Mouse (Mus musculus): ENCODE results near the gene Acpp.
A peak's percentile ranks its signal among the peaks of the same experiment; 100 is the strongest.

Gene Acpp

DNA sequence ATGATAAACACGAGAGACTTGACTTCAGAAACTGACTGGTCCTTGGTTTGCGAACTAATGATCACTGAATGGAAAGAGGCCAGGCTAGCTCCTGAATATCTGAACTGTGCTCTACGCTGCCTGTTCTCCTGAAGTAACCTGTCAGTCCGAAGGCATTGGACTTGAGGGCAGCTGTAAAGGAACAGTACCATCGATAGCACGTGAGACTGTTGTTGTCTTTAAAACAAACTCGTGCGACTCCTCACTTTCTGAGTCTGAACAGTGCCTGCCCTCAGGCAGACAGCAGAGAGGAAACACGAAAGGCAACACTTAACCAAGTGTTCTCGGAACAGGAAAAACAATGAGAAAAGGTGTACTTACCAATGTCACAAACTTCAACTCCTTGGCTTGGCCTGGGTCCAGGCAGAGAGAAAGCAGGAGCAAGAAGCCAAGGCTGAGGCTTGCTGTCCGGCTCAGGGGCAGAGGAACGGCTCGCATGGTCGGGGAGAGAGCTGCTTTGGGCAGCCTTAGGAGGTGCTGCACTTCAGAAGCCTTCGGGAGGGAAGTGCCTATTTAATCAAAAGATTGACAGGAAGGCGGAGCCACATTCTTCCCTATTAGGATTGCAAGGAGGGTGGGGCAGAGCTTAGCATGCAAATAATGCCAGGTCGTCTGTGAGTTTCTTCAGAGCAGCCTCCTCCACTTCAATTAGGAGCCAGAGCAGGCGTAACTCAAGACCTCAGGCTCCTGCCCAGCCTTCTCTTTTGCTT, at the start of gene Acpp:
Acpp (minus strand) TSS at position 566 of the 749 bp plus-strand sequence.
- DNase-seq, result peak; percentile 55 to 62

DNA sequence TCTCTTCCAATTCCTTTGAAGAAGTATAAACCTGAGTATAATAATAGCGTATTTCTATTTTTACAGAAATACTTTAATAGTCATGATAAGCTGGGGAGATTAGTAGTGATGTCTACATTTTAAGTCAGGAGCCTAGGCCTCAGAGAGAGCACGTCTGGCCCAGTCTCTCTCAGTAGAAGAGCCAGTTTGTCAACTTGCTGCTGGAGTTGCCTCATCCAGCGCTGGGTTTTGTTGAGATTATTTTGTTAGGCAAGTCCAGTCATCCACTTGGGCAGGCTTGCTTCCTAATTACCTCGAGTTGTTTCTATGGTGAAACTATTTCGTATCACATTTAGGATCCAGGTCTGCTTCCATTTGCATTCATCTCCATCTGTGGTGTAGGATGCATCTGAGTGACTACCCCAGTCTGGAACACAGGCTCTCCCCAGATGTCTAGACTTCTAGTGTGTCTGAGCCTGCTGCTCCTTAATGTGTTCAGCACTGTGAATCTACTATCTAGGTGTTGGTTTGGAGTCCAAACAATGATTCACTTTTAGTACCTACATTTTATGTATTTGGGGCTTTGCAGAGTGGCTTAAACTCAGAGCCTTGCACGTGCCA, 45.1 kb upstream of the Acpp start:
- DNase-seq, result no peak

DNA sequence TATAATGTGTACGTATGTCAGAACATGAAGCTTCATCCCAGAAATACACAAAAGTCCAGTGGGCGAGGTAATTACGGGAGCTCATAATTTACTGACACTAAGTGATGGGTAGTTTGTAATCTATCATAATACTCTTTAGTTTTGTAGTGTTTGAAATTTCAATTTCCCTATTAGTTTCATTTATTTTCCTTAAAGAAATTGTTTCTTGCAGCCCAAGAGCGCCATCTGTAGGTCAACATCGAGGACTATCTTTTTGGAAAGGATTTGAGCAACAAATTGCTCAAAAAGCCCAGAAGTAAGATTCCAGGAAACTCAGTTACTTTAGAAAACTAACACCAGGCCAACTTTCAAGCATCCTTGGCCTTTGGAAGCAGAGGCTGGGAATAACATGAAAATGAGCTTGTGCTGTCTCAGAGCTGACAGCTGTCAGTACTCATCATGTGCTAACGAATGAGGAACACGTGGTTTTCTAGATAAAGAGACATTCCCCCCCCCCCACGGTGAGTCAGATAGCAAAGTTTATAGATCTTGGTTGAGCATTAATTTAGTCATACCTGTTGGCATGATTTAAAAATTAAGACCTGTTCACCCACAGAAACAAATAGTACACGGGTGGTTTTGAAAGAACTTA, 42.1 kb upstream of the Acpp start:
- DNase-seq, result peak; percentile 35

DNA sequence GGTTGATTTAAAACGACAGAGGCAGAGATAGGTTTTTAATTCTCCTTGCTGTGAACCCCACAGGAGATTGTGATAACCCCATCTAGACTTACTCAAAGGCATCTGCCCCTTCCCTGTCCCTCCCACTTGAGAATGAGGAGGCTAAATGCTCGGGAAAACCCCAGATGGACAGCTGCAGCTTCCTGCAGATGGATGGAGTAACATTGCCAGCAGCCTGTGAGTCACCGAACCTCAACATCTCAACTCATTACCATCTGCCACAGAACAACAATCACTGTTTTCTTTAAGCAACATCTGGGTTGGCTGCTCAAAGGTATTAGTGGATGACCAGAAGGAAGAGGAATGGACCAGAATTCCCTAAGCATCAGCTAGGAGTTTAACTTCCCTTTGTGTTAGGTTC, 38.0 kb upstream of the Acpp start:
- no peak for DNase-seq

DNA sequence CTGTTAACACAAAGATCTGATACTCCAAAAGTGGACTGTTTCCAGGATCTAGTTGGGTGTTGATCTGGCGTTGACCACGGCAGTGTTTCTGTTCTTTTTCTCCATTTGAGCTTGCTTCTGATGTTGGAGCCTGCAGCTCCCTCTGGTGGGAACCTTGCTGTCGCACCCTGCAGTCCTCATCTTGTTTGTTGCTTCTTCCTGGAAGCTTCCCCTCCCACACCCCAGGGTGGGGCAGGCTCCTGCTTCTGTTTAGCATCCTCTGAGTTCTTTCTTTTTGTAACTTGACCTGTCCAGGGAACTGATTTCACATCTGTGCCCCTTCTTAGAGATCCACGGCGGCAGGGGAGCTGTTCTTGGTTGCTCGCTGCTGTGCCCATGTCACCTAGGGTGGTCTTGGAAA, 35.7 kb upstream of the Acpp start:
- peak; percentile 76 to 83 for DNase-seq

DNA sequence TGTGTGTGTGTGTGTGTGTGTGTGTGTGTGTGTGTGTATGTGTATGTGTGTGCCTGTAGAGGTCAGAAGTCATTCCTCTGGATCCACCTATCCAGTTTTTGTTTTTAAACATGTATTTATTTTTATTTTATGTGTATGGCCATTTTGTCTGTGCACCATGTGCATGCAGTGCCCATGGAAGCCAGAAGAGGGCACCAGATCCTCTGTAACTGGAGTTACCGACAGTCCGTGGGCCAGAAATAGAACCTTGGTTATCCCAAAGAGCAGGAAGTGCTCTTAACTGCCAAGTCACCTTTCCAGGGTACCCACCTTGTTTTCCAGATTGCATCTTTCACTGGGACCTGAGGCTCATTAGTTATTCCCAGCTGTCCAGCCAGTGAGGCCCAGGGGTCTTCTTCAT, 29.4 kb upstream of the Acpp start:
- DNase-seq, result peak in 1 of 2 experiments; percentile 10

DNA sequence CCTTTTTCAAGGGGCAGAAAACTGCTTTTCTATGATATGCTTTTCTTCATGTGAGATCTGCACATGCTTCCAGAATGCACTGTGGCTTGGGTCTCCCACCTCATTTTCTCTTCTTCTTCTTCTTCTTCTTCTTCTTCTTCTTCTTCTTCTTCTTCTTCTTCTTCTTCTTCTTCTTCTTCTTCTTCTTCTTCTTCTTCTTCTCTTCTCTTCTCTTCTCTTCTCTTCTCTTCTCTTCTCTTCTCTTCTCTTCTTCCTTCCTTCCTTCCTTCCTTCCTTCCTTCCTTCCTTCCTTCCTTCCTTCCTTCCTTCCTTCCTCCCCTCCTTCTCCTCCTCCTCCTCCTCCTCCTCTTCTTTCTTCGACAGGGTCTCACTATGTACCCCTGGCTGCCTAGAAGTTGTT, 24.4 kb upstream of the Acpp start:
- peak in 1 of 2 experiments; percentile 18 for DNase-seq

DNA sequence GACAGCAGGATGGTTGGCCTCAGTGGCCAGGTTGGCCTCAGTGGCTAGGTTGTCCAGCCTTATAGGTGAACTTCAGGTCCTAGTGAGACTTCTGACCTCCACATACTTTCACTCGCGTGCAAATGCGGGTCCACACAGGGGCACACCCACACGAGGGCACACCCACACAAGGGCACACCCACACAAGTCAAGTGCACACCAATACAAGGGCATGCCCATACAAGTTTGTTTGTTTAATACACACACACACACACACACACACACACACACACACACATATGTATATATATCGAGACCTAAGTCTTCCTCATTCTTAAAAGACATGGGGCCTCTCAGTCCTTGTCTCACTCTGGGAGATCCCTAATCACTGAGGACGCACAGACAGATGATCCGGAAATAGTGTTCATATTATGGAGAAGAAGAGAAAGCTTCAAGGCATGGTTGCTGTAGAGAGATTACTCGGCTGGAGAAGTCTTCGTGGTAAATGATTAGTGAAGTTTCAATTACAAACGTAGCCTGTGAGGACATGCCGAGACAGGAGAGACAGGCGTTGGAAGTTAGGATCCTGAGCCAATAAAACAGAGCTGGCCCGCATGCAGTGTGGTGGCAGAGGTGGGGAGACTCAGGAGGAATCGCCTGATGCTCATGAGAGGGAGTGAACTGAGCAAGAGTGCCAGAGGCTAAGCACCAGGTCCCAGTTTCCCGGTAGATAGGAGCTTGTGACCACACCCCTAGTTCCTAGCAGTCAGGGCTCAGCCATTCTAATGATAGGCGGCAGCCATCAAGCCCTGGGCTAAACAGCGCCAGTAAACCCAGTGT, 23.7 kb upstream of the Acpp start:
- DNase-seq, result peak; percentile 23 to 46

DNA sequence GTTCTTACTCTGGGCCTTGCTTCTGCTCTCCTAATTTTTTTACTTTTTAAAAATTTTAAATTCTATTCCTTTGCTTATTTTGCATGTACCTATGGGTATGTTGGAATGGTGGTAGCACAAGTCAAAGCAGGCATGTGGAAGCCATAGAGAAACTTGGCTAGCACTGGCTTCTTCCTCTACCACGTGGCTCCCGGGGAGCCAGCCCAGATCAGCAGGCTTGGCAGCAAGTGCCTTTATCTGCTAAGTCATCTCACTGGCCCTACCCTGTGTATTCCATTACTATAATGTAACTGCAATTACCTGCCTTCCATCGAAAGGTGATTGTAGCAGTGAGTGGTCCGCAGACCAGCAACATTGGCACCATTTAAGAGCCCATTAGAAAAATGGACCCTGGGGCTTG, 22.8 kb upstream of the Acpp start:
- no peak for DNase-seq

DNA sequence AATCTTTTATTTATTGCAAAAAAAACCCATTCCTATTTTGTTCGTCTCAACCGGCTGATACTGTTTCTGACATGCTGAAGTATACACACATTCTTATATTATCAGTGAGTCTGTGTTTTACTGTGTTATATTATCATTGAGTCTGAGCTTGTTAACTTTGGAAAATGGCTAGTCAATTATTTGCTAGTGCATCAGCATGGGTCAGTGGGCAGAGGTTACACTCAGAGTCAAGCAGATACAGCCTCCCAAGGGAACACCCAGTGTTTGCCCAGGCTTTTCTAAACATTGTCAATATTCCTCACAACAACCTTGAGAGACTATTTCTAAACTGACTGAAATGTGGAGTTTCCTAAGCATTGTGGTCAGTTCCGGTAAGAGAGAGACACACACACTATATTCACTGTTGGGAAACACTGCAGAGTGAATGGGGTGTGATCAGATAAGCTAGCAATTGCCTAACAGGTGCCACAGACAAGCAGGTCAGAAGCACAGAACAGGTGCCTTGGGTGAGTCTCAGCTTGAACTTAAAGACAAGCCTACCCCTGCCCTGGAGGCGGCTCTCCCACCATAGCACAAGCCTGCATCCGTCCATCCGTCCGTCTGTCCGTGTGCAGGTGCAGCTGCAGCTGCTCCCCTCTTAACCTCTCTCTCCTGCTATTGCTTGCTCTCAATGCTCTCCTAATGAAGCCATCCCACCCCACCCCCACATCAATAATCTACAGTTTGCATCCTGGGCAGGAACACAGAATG, 18.1 kb upstream of the Acpp start:
- DNase-seq, result peak; percentile 20 to 38

DNA sequence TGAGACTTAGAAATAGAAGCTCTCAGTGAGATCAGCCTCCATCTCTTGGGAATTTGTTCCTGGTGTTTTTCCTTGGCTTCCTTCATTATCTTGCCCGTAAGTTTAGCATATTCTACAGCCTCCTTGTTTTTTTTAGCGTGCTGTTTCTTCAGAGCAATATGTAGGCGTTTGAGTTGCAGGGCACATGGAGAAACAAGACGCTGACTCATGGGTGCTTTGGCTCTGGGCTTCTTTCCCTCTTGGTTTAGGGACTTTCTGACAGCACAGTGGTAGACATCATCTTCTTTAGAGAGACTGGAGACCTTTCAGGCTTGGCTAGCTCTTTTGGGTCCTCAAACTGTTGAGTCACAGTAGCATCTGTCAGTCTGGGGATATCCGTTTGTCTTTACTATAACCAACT, 6.6 kb upstream of the Acpp start:
- no peak for DNase-seq

DNA sequence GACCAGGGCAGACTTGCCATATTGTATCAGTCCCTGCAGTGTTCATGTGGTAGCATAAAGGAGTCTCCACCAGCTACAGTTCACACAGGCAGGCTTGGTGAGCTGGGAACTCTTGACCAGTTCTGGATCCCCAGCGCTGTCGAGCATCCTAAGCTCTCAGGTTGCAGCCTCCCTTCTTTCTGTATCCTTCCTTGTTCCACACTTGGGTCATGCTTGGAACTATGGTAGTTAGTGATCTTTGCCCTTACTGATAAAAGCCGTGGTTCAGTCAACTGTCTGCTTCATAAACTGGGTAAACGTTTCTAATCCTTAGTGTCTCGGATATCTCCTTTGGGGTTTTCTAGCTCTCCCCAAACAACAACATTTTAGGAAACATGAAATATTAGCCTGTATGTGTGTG, 1.9 kb upstream of the Acpp start:
- DNase-seq, result no peak

DNA sequence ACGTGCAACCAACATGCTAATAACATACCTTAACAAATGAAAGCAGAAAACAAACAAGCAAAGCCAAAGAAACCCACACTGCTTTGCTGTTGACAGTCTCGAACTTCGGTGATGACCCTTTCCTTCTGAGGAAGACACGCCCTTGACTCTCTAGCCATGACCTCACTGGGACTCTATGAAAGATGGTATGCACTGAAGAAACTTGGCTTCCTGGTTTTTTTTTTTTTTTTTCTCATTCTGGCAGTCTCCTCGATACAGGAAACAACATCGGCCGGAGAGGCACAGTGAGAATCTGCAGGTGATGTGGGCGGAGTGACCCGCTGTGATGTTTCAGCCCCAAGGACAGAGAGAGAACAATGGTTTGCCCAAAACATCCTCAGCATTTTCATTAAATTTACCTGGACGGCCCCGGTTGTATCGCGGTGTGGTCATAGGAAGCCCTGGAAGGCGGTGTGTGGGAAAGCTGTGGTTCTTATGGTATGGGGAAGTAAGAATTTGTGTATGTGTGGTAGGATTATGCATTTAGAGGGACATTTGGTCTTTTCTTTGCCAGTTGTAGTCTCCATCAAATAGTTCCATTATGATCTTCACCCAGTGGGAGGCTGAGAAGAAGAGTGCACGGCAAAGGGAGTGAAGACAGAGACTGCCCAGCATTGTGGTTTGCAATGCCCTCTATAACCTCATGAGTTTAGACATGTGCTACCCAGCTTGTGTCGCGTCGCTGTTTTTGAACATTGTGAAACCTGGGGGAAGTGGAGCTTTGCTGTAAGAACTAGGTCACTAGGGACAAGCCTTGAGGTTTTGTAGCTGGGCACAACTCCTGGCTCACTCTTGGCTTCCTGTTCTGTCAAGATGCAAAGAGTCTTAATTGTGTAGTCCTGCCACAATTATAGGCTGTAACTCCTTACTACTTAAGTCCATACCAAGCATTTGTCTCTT, 1.2 kb upstream of the Acpp start:
- DNase-seq, result no peak

DNA sequence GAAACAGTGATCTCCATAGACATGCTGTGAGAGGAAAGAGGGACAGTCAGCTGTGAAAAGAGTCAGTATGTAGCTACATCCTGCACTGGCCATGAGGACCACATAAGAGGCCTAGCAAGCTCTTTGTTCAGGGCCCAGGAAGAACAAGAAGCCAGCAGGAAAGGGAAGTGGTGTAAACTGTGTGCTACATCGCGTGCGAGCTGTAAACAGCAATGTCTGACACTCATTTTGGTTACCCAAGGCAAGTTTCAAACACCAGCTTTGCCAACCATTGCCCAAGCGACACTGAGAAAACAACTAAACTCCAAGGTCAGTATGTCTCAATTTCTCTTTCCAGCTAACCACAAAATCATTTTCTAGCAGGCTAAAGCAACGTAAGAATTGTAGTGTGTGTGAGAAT, 6.2 kb downstream of the Acpp start:
- no peak for DNase-seq

DNA sequence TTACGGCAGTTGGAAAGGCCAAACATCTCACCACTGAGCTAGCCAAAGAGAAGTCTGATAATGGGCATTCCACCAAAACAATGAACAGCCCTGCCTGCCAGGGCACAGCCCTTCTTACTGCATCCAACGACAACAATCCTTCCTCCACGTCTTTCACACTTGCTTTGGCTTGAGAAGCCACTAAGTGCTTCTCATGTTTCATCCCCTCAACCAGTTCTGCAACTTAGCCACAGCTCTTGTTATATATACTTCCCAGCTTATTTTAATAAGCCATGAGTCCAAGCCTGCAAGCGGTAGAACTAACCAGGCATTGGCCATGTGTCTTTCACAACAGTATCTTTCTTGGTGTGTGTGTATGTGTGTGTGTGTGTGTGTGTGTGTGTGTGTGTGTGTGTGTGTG, 8.9 kb downstream of the Acpp start:
- no peak for DNase-seq

DNA sequence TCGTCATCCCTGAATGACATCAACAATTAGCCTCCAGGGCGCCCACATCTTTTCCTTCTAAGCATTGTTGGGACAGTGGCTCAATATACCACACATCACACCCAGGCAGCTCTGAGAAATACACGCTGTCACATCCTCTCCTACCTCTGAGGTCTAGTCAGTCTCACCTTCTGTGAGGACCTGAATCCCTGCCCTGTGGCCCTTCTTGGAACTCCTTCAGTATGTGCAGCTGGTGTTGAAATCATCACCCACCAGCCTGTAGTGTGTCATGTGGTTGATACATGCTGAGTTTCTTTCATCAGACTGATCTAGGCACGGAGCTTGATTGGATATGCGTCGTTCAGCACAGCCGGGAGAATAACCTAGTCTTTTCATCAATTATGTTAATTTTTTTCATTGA, 16.0 kb downstream of the Acpp start:
- DNase-seq, result peak in 1 of 2 experiments; percentile 14

DNA sequence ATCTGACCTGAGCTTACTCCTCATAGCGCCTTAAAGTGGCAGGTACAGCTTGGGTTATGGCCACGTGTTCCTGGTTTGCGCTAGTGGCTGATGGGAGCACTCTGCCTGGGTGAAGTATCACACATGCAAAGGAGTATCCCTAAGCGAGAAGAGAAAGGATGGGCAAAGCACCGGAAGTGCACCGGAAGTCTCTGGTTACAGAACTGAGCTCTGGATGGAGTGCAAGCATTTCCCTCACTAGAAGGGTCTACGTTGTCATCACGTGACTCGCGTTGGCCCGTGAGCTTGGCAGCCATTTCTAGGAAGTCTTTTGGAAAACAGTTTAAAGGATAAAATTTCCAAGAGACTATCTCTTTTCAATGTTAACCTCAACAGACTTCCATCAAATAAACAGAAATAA, 21.2 kb downstream of the Acpp start:
- no peak for DNase-seq

DNA sequence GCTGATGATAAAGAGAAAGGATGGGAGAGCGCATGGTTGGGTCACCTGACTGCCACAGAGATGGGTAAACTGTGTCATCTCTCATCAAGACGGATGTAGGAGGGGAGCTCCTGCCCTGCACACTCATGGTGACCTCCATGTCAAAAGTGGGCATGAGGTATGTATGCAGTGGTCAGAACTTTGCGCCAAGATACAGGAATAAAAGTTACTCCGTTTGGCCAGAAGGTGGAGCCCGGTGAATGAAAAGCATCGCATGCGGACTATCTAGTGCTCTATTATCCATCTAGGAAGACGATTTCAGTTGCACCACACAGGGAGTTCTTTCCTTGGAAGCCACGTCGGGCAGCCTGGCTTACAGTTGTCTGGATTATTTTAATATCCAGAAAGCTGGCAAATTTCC, 22.0 kb downstream of the Acpp start:
- DNase-seq, result peak; percentile 68 to 73

DNA sequence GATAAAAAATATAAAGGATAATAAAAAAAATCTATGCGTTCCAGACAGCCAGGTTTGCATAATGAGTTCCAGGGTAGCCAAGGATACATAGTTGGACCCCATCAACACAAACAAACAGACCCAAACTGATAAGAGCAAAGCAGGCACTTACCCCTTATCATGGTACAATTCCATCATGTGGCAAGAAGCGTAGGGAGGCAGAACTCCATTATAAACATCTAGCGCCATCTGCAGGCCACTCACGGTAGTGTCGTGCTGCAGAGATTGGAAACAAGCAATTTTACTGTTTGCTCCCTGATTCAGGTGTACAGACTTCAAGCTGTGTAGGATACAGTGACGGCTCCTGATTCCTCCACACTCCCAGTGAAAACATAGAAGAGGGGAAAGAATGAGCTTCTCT, 30.8 kb downstream of the Acpp start:
- DNase-seq, result peak; percentile 86

DNA sequence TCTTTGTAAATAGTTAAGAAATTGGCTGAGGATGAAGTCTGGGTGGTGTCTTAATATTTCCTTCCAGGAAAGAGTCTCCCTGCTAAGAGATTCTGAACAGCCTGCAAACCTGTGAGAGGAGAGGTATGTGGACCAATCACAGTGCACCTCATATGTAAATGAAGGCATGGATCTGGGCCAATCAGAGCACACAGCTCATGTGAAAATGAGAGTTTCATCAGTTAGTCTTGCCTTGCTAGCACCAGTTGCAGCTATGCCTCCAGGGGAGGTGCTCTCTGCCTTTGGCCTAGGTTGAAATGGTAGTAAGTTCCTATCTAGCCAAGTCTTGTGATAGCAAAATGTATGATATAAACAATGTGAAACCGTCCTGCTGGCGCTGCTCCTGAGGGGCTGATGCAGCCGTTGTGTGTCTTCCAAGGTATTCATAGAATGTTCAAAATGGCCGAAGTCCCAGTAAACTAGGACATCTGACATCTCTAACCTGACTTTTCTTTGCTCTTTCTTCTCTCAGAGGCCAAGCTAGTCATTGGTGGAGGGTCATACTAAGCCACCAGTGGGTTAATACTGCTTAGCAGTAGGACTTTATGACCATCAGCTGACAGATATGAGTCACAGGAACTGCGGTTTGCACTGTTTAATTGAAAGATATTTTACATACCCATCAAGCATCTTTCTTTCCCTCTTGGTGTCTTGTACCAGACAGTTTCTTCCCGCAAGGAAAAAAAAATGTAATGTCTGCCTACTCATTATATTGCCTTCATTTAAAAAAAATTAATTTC, 32.0 kb downstream of the Acpp start:
- DNase-seq, result no peak

DNA sequence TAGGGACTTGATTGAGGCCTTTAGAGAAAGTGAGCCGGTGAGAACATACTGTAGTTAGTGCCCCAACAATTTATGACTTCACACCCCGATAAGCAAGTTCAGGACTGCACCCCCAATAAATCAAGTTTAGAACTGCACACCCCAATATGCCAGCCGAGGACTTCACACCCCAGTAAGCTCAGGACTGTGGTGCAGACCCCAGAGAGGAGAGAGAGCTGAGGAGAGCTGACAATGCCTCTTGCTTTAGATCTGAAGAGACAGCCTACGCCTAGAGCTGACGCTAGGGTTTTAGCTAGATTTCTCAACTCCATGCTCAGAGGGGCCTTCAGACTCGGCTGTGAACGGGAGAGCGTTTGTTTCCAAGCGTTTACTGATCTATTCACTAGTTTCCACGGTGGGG, 32.7 kb downstream of the Acpp start:
- no peak for DNase-seq

Data from kidney, postnatal 4 days (tissue).